Mouse (Mus musculus) embryo, embryonic 10 days (tissue): ENCODE results near the gene F830045P16Rik.

Experiments used
- DNase-seq: peaks from one replicate; pipeline ENCODE4 v3.0.0-alpha.2; 2015; ENCODE audit warnings: low spot score

The F830045P16Rik gene

DNA sequence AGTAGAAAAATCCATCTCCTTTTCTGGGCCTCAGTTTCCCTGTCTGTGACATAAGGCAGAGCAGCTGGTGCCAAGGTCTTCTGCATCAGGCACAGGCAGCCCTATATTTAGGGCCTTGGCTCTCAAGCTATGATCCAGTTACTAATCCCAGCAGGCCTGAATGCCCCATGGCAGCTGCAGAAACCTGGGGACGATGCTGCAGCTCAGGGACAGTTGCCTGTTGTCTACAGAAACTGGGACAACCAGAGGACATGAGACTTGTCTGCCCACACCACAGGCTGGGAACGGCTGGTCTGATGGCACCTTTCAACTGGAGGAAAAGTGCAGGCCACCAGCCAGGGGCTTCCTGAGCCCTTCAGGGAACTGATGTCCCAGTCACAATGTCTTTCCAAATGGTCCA is at the start of gene F830045P16Rik:
Gene F830045P16Rik, minus strand, starts transcription at position 226 of the 400 bp plus-strand sequence.
- DNase-seq, result no peak

DNA sequence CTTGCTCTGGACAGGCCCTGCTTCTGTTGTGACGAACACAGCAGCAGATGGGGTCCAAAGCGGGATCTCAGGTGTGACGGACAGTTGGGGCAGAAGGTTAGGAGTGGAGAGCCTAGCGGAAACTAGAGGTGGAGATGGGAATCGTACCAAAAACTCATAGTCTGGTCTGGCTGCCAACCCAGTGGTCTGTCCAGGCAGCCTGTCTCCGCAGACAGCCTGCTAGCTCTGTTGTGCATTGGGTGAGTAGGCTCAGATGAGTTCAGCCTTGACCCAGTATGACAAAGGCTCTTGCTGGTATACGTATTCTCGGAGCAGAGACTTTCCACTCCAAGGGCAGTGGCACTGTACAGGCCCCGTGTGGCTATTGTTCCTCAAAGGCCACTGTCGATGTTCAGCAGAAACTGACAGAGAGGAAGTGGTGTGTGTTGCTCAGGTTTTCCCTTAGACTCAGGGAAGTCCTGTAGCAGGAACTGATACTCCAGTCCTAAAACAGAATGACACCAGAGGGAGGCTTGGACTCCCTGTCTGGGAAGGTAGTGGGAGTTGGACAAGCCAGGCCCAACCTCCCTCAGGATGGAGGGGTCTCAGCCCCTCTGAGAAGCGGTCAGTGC is 49.6 kb upstream of the F830045P16Rik start:
- DNase-seq, result no peak

GRCm38 (mm10) chr2:129584905-129585304 is 48.5 kb upstream of the F830045P16Rik start:
- DNase-seq, result no peak

DNA sequence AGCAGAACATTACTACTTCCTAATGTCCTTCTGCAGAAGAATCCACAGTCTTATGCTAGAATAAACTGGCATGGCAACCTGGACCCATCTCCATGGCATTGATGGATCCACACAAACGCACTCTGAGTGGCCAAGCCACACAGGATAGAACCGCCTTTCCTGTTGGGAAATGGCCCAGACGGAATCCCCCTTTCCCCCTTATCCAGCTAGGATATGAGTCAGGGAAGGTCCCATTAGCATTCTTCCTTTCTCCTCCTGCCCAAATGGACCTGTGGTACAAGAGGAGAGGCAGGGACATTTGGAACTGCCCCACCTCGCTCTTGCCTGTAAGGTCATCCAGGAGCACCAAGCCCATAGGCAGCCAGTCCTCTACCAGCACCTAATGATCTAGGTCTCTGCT is 45.9 kb upstream of the F830045P16Rik start:
- no peak for DNase-seq

DNA sequence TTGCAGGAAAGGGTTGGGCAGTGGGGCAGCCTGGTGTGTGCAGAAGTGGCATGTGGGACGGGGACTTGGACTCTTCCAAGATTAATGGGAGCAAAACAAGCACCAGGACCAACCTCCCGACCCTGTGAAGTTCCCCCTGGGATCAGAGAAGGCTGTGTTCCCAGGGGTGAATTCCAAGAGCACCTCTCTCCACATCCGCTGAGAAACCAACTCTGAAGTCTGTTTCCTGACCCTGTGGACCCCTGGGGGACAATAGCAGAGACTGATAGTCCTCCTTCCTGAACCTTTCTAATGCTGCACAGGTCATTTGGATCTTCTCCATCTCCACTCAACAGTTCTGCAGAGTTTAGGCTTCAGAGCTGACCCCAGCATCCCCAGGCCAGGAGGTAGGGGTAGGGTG is 45.4 kb upstream of the F830045P16Rik start:
- no peak for DNase-seq

DNA sequence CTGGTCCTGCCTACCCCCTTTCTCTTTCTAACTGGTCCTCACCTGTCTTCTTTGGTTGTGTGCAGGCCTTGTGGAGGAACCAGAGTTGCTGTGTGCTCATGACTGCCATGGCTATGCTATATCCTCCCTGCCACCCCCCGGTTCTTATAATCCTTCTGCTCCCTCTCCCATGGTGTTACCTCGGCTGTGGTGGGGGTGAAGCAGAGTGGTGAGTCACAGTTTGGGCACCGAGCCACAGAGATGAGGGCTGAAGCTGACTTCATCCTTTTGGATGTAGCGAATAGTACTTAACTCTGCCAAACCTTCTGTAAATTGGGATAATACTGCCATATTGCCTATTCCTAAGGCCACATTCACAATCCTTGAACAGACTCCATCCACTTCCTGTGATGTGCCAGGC is 44.3 kb upstream of the F830045P16Rik start:
- no peak for DNase-seq

DNA sequence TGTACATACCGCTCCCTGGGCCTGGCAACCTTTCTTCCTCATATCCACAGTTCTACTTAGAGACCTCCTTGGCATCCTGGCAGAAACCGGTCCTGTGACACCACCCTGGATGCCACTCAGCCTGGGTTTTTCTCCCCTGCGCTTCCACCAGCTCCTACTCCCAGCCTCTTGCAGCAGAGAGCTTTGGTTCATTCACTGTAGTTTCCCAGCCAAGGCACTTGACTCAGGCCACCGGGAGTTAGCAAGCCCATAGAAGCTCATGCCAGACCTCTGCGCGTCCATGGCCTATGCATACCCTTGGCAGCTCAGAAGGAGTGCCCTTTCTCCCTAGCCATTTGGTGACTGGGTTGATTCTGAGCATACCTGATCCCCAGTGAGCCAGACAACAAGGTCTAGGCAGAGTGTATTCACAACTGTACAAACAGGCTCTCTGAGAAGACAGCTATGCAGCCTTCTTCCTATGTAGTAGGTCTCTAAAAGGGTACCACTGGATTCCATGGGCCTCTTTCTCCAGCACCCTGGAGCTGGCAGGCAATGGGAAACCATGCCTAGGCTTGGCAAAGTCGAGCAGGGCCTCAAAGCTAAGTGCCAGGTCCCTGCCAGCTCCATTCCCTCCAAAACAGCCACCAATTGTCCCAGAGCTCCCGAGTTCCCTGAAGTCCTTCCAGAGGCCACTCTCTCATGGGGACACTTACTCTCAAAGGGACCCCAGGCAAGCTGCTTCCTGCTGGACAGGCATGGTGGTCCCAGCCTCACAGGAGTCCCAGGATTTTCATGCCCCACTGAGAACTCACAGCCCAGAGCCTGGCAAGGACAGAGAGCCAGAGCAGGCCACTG is 40.4 kb upstream of the F830045P16Rik start:
- DNase-seq, result no peak

DNA sequence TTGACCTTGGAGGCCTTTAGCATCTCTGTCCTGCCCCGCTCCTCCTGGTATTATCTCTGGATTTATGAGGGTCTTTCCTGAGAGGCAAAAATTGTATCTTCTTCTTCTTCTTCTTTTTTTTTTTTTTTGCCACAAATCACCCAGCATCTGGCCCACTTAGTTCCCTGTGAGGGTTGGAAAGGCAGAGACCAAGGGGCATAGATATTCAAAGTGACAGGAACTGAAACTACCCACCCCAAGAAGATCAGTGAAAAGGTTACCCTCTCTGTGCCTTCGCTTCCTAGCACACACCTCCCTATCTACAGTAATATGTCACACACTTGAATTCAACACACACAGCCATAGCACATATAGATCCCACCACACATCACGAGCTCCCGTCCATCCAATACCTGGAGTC is 38.7 kb upstream of the F830045P16Rik start:
- DNase-seq, result no peak

DNA sequence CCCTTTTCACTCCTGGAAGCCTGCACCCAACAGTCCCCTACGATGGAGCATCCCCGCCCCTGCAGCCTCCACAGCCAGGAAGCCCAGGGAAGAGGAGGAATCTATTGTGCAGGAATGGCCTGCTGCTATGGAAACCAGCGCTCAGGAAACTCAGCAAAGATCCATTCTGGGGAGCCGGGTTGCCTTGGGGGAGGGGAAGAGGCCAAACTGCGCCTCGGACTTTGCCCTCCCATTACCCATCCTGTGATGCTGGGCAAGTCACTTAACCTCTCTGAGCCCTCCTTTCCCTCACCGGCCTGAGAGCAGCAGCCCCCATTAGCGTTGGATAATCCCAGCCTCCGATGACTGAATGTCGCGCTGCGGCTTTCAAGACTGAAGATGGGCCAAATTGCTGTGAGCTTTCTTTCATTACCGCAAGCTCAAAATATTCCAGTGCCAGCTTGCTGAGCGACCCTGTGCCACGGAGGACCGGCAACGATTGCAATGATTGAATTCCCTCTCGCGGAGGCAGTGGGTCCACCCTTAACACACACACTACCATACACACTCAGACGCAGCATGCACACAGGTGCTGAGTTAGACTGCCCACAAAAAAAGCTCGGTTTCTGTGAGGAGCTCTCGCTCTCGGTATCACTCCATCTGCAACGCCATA is 38.1 kb upstream of the F830045P16Rik start:
- peak; percentile 77 for DNase-seq

- peak; percentile 32 for DNase-seq
Measured at GRCm38 (mm10) chr2:129573701-129574273, 37.4 kb upstream of the F830045P16Rik start.

DNA sequence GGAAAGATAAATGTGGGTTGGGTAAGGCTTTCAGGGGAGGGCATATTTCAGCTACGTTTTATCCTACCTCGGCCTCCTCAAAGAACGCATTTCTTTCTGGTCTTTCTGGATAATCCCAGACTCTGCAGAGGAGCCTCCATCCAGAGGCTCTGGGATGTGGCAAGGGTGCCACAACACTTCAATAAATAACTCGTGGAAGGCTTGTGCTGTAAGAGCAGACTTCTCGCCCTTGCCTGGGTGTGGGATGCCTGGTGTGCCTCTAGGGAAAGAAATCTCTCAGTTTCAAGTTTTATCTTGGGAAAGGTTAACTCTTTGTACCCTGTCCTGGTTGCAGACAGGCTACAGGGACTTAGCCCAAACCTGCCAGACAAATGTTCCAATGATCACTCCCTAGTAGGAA is 33.2 kb upstream of the F830045P16Rik start:
- no peak for DNase-seq

- DNase-seq, result no peak
Measured at GRCm38 (mm10) chr2:129569120-129569519, 32.7 kb upstream of the F830045P16Rik start.

- peak; percentile 28 for DNase-seq
Measured at GRCm38 (mm10) chr2:129563944-129564709, 27.7 kb upstream of the F830045P16Rik start.

- no peak for DNase-seq
Measured at GRCm38 (mm10) chr2:129561796-129562195, 25.4 kb upstream of the F830045P16Rik start.

DNA sequence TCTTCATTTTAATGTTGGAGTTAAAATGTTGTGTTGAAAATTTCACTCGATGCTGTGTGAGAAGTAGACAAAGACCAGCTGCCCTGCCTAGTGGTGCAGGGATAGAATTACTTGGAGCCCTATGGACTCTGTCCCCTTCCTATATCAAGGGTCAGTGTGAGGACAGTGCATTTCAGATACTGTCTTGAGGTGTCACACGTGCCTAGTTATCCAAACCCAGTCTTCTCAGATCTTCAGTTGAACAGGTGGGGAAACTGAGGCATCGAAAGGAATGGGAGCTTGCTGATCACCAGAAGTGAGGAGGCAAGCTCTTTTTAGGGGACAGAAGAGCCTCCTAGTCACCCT is 22.4 kb upstream of the F830045P16Rik start:
- no peak for DNase-seq

- no peak for DNase-seq
Measured at GRCm38 (mm10) chr2:129558008-129558874, 21.8 kb upstream of the F830045P16Rik start.

DNA sequence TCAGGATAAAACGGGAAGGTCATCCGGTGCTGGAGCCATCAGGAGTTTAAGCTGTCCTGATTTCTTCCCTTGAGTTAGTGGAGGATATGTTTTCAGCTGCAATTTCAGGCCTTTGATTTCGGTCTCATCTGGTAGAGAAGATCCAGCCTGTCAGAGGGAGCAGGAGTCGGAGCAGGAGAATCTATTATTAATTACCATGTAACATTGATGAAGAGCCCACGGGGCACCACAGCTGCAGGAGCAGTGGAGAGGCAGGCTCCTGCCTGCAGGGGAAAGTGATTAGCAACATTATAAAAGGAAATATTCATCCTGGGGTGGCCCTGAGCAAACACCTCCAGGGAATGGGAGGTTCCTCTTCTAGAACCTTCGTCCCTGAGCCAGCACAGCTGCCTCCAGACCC is 19.7 kb upstream of the F830045P16Rik start:
- DNase-seq, result no peak

- DNase-seq, result no peak
Measured at GRCm38 (mm10) chr2:129550781-129551180, 14.4 kb upstream of the F830045P16Rik start.

DNA sequence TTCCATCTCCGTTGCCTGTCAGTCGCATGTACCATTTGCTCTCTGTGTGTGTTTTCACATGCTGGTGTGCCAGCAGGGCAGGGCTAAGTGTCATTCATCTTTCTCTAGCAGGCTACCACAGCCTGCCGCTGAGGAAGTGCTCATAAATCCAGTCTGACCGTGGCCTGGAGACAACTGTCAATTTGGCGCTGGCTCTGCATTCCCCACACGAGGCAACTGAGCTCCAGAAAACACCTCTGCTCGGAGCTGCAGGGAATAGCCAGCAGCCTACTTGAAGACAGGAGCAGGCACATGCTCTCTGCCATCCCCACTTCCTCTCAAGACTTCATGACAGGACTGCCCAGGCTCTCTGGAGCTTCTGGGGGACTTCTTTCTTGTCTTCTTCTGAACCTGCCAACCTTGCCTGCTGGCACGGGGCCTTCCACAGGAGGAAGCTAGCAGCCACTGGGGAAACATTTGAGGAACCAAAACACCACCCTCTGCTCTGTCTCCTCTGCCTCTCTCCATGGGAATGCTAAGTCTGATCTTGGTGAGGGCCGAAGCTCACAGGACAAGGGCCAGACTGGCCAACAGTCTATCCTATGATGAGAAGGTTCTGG is 13.2 kb upstream of the F830045P16Rik start:
- DNase-seq, result peak; percentile 25

GRCm38 (mm10) chr2:129546772-129547171 is 10.4 kb upstream of the F830045P16Rik start:
- no peak for DNase-seq

DNA sequence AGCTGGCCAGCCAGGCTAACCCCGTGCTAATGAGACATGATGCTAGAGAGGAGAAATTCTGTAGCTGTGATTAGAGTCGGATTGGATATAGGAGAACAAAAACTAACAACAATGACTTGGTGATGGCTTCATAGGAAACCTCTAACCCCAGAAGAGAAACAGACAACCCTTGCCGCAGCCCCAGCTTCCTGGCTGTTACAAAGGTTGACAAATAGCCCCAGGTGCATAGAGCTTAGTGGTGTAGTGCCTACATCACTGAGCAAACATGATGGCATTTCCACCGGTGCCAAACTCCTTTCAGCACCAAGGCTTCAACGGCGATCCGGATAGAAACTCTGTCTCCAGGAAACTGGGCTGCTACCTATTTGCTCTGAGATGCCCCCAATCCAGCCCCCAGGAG is 9.2 kb upstream of the F830045P16Rik start:
- no peak for DNase-seq
